Mouse (Mus musculus): ENCODE results near the gene Ddx23. TPM values are rescaled to one million over a fixed set of nuclear protein-coding genes. Genes with fewer than 3 reads are reported as not detected.

Gene Ddx23
- total RNA-seq (2021): 10 to 100 TPM; 62.5 to 68.6 TPM

DNA sequence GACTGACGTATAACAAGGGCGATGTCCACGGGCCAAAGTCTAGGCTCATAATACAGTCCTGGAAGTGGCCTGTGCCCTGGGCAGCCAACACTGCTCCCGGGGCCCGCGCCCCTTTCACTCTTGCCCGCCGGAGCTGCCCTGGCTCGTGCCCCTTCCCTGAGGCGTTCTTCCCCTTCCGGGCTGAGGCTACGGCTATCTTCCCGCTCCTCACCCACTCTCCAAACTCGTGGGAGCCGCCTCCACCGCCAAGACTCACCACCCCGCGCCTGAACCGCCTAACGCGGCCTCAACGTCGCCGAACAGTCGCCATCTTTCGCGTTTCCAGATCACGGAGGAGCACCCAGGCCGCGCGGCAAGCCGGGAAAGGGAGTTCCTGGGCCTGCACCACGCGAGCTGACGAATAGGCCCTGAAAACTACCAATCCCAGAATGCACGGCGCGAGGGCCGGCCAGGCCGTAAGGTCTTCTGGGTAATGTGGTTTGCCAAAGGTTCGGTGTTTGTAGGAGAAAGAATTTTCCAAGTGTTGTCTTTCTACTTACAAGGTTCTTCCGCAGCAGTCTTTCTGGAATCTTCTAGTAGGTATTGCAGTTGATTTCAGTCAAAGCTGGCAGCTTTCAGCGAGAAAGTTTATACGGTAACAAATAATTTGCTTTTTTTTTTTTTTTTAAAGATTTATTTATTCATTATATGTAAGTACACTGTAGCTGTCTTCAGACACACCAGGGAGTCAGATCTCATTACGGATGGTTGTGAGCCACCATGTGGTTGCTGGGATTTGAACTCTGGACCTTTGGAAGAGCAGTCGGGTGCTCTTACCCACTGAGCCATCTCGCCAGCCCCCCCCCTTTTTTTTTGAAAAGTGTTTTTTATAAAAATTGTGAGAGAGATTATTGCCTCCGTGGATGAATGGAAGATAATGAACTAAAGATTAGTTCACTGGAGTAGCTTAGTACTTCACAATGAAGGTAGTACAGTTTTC lies at the start of gene Ddx23:
Gene Ddx23, minus strand, starts transcription at position 328 of the 979 bp plus-strand sequence.
- intact Hi-C loops (cut with DNase I): loop anchor here (5.0 kb wide), 2 partner anchors 34 to 134 kb away; no protein-coding TSS in a partner anchor
- DNase-seq: peak; percentile 96

DNA sequence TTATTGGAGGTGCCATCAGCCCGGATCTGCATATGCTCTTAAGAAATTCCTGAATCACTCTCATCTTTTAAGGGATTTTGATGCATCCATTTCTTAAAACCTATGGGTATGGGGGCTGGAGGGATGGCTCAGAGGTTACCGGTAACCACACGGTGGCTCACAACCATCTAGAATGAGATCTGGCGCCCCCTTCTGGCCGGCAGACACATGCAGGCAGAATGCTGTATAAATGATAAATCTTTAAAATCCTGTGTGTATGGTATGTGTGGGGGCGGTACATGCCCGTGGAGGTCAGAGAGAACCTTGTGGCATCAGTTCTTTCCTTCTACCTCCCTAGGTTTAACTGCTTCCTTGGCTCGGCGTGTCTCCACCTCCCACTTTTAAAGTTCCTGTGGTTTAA lies 47.7 kb upstream of the Ddx23 start:
- intact Hi-C loops (cut with DNase I): no loop called here

DNA sequence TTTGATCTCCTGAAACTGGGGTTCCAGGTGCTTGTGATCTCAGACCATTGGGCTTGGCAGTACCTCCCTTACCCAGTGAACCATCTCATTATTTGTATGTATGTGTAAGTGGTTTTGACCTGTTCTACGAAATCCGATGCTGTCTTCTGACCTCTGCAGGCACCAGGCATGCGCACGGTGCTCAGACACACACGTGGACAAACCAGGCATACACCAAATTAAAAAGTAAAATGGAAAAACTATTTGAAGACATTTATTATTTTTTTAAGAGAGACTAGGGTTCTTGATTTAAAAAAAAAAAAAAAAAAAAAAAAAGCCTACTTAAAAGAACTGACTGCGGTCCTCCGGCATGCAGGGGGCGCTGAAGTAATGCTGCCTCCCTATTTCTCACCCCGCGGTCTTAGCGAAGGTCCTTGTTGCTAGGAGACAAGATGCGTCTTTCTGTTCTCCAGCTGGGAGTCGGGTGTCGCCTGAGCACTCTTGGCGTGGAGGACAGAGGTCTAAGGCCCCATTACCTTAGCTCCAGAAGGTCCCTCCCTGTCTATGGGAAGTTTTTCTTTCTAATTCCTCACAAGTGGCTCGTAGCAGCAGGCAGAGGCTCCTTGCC lies 45.2 kb upstream of the Ddx23 start, which contains the start of gene Ccdc65:
Gene Ccdc65, plus strand, starts transcription at position 442 of the 607 bp plus-strand sequence.
- intact Hi-C loops (cut with DNase I): no loop called here
- DNase-seq: peak; percentile 85

More for the DNA sequence above, 47.7 kb upstream of the Ddx23 start:
- peak; percentile 84 for DNase-seq

DNA sequence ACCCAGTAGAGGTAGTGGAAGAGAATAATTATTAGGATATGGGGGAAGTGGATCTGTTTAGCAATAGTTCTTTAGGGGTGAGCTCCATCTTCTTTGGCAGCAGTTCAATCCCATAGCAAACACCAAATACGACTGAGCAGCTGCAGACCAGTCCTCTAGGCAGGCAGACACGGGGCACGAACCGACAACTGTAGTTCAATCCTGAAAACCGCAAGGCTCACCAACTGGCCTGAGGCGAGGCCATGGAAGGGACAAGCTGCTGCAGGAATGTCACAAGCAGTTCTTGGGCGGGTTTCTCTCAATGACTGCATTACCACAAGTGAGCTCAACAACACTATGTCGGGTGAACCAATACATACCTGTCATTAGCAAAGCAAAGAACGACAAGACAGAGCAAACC lies 41.6 kb upstream of the Ddx23 start:
- no peak for DNase-seq
- intact Hi-C loops (cut with DNase I): no loop called here

DNA sequence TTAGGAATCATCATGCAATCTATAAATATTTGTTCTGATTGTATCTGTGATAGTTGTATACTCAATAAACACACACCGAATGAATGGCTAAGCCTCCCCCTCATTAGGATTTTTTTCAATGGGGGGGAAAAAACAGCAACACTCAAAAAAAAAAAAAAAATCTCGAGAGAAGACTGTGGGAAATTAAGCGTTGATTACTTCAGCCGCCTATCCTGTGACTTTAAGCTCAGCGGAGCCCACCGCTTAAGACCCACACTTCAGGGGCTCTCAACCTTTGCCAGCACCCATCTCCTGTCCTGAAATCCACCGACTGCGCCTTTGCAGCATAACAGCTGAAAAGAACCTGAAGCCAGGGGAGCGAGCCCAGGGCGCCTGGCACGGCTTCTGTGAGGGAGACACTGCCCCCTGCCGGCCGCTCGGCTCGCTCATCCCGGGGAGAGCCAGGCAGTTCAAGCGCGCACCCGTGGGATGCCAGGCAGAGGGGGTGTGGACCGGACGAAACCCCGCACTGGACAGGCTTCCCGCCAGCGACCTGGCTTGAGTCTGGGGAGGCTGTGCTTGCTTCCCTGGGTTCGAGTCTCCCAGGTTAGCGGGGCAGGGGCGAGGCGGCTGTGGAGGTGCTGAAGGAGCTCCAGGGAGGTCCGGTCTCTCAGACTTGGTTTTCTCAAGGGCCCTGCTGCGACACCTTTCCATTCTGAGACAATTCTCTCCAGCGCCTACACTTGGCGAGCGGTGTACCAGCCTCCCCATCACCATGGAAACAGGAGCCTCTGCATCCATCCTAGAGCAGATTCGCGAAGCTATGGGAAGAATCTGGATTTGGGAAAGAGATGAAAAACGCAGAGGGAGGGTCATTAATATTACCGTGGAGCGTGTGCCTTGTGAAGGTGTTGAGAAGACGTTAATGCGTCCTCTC lies 36.8 kb upstream of the Ddx23 start:
- intact Hi-C loops (cut with DNase I): loop anchor here (5.0 kb wide), 1 partner anchor 37 kb away; the partner anchor contains the start of gene Ddx23
- DNase-seq: peak; percentile 86

DNA sequence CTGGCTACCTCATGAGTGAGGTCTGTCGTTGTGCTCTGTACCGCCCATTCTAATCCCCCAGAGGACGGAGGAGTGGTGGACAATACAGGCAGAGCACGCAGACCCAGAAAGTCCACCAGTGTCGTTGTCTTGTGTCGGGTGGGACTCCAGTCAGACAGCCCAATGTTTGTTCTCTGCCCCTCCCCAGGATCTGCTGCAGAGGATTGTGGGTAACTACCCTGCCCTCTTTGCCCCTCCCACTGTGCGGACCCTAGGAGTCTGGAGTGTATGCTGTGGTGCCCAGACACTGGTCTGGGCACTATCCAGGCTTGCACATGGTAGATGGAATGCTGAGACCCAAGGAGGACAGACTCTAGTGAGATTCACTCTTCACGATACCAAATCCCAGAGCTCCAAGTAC lies 33.5 kb upstream of the Ddx23 start:
- intact Hi-C loops (cut with DNase I): loop anchor here (5.0 kb wide), 1 partner anchor 34 kb away; the partner anchor contains the start of gene Ddx23
- no peak for DNase-seq

DNA sequence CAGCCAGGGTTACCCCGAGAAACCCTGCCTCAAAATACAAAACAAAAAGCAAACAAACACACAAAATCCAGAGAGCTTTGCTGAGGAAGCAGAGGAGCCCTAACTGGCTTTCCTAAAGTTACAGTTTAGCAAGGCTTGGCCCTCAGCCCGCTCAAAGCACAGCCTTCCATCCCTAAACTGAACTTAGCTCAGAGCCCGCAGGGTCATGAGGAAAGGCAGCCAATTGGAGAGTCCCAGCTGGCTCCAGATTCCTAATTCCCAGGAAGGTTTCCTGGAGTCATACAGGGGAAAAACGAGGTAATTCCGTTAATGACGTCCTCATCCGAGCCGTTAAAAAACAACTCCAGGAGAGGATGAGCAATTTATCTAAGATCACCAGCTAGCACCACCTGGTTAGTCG lies 33.0 kb upstream of the Ddx23 start:
- no peak for DNase-seq
- intact Hi-C loops (cut with DNase I): loop anchor here (5.0 kb wide), 1 partner anchor 33 kb away; the partner anchor contains the start of gene Ddx23

DNA sequence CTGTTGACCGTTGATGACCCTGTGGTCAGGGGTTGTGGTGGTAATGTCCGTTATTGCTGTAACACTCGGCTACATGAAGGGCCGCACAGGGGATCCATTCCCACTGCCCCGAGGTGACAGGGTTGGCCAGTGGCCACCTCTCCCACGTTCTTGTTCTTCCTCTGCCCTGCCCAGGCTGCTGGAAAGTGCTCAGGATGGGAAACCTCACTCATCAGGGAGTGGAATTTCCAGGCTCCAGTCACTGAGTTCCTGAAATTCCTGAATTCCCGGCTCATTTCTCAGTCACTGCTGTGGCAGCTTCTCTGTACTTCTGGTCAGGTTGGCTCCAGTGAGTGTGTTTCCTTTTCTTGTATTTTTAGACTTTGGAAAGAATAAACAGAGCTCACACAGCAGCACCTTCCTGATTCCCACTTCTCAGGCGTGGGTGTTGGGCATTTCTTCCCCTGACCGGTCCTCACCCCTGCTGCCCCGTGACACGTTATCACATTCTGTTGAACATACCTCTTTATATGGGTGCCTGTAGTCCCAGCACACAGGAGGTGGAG lies 29.5 kb upstream of the Ddx23 start:
- intact Hi-C loops (cut with DNase I): no loop called here
- DNase-seq: no peak

DNA sequence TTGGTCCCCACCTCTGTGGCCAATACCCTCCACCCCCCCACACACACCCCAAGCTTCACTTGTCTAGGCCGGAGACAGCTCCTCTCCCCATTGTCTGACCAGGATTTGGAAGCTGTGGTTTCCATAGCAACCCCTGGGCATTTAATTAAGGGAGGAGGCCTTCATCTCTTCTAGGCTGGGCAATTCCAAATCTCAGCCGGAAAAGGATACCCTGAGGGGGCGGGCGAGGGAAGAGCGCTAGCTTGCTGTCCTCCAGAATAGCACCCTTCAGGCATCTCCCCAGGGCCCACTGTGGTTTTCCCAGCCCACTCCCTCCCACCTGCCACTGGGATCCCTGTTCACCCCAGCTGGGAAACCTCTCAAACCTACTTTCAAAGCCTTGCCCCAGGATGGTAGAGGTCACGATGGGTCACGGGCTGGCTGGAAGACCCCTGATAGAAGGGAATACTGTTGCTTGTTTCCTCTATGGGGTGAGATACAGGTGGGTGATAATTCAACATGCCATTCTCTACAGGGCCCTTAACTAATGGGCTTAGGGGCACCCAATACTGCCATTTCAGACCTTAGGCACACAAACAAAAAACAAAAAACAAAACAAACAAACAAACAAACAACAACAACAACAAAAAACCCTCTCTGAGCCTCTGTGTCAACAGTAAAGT lies 28.9 kb upstream of the Ddx23 start:
- intact Hi-C loops (cut with DNase I): no loop called here
- DNase-seq: no peak

DNA sequence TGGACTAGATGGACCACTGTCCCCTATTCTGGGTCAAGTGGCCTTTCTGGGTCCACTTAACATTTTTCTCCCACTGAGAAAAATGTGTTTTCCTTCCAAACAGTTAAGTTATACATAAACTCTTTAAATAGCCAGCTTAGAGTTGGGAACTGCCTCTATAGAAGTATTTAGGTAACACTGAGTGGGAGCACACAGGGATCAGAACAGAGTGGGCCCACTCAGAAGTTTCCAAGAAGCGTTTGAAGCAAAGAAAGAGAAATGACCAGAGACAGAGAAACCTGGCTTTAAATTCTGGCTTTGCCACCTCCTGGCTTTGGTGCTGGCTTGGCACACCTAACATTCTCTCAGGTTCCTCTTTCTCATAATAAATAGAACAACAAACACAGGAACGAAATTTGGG lies 27.0 kb upstream of the Ddx23 start:
- DNase-seq: no peak

DNA sequence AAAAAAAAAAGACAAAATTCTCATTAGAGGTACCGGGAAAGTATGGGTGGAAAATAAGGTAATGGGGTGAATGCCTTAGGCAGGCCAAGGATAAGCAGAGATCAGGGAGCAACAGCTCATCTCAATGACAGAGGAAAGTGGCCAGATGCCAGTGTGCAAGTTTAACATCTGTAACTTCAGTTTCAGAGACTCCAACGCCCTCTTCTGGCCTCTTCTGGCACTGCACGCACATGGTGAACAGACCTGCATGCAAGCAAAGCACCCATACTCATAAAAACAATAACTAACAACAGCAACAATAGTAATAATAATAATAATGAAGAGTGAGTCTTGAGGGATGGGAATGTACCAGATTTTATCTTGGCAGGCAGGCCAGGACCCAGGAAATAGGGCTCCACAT lies 23.2 kb upstream of the Ddx23 start:
- intact Hi-C loops (cut with DNase I): no loop called here
- DNase-seq: no peak

More for the DNA sequence above, 27.0 kb upstream of the Ddx23 start:
- intact Hi-C loops (cut with DNase I): no loop called here

DNA sequence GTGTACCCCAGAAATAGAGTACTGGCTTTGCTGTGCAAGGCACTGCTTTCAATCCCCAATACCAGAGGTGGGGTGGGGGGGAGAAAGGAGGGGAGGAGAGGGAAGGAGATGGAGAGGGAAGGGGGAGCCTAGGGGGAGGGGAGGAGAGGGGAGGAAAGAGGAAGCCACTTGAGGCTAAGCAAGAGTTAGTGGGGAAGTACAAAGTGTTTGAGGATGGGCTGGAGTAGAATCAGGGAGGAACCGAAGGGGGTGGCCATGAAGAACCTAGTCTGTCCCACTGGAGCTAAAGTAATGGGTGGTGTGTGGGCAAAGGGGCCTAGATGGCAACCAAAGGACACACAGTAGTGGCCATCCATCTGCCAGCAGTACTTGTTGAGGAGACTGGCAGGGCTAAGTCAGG lies 21.1 kb upstream of the Ddx23 start:
- DNase-seq: no peak
- intact Hi-C loops (cut with DNase I): no loop called here

DNA sequence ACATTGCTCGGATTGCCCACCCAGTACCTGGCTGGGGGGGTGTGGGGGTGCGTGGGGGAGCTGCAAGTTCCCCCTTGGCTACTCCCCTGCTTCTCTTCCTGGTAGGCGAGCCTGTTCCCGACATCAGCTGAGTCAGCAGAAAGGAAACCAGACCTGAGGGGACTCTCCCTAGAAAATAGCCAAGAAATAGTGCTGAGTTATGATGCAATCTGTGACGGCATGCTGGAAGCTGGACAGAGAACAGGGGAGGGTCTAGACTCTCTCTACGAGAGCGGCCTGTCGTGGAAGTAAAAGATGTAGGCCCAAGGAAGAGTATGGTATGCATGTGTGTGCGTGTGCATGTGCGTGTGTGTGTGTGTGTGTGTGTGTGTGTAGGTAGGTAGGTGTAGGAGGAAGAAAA lies 20.5 kb upstream of the Ddx23 start:
- no peak for DNase-seq

DNA sequence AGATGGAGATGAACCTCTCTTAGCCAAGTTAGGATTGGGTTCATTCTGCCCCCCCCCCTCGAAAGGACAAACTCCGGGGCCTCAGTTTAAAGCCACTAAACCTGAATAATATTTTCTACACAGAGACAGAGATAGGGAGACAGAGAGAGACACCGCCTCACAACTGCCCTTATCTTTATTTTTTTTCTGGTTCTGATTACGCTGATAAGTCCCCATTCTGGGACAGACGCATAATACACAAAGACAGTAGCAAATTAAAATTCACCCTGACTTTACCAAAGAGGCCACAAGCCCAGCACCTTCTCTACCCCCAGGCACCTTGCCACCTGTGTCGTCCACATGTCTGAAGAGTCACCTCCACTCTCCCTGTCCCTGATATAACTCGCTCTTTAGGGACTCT lies 18.9 kb upstream of the Ddx23 start:
- intact Hi-C loops (cut with DNase I): no loop called here
- DNase-seq: no peak

More for the DNA sequence above, 20.5 kb upstream of the Ddx23 start:
- intact Hi-C loops (cut with DNase I): no loop called here

DNA sequence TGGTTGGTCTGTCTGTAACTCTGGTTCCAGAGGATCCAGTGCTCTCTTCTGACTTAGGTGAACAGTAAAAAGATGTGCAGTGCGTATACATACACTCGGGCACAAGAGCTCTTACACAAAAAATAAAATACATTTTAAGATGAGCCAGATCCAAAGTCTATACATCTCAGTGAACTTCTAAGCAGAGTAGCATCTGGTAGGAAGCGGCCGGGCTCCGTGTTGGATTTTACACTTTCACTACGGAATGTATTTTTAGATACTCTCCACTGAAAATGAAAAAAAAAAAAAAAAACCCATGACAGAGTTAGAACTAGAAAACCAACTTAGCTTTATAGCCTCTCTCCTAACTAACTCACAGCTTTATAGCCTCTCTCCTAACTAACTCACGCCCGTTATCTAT lies 18.0 kb upstream of the Ddx23 start:
- DNase-seq: no peak
- intact Hi-C loops (cut with DNase I): no loop called here

DNA sequence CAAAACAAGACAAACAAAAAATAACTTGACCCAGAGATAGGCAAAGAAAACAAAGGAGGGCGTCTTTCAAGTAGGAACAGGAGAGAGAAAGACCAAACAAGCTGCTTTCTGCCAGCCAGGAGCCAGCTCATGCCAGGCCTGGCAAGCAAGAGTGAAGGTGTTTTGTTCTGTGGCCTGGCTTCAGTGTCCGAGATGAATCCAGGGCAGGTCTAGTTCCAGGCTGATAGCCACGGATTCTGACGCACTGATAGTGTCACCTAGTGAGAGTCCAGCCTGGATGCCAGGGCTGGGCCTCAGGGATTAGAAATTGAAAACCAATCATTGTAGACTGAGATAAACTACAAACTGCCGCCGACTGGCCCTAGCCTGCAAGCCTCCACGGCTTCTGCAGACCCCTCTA lies 15.3 kb upstream of the Ddx23 start:
- intact Hi-C loops (cut with DNase I): no loop called here
- DNase-seq: no peak

DNA sequence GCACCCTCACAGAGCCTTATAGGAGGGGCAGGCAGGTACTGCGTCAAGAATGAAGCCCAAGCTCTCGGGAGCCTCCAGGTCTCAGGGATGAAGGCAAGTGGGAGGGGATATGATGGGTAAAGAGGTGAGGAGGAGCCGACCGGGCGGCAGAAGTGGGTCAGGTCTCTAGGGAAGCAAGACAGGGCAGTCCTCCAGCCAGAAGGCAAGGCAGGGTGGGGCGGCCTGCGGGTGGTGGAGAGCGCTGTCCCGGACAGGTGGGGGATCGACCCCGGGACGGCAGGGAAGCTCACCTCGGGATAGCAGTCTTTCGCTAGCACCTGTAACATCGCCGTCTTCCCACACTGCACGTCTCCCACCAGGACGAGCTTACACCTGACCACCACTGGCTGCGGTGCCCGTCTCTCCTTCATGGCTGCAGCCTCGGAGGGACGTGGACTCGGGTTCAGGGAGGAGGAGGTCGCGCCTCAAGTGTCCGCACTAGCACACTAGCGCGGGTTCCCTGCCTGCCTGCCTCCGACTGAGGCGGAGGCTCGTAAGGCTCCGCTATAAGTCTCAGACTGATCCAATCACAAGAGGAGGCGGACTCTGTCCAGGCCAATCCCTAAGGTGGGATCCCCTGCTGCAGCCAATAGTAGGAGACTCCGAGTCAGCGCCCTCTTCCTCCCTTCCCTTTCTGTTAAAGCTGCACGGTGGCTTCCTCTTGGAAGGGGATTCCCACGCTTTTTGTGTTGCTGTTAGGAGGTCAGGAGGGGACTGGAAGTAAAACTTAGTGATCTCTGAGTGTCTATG lies 14.4 kb upstream of the Ddx23 start, which contains the start of gene Rnd1:
Gene Rnd1, minus strand, starts transcription at position 522 of the 789 bp plus-strand sequence.
- intact Hi-C loops (cut with DNase I): no loop called here
- DNase-seq: peak; percentile 84

DNA sequence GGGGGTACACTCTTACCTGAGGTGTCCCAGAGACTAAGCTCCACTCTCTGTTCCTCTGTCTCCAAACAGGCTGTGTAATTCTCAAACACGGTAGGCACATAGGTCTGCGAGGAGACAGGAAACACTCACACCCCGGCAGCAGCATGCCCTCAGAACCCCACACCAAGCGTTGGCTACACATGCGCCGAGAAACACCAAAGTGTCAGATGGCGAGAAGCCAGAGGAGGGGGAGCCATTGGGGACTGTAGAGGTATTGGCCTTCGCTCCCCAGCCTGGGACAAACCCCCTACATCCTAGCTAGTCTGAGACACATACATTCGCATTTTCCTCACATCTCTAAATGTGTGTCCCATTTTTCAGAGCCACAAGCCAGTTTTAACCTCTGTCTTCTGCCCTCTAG lies 13.8 kb upstream of the Ddx23 start:
- DNase-seq: peak; percentile 42
- intact Hi-C loops (cut with DNase I): no loop called here
